In the genomic region with DNA sequence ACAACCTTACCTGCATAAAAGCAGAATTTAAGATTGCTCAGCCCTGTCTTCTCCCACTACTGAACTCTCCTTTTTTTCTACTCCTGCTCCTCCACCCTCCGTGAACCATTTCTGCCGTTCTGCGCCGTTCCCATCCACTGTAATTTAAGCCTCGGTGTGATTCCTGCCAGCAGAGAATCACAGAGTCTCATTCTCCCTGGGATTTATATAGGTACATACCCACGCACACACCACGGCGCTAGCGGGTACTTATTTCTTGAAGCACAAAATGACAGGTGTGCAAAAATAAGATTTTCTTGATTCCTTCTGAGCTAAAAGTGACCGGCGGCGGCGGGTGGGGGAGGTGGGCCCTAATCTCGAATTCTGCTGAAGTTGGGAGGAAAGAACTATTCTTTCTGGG, we compare ENCODE assay signal across 22 mouse cellular contexts.
DNase-seq lines count a peak whose midpoint lies in the region; TF ChIP-seq lines count a peak whose summit lies in the region.
"Had no signal": no experiment of that assay in that cellular context is flagged by ENCODE, and none has a peak within 500 bp of the region (broad histone marks: within the 10 kb centered on the region; RNA-seq: fewer than 3 reads in every experiment).

No protein-coding gene starts in this region.

- in situ Hi-C loops in ES-E14 (cut with MboI; ENCODE audit: low sequenced_read_pairs in 2 of 2, unreplicated experiment in 2 of 2) = no loop called here

- H3K36me3 ChIP-seq in ES-E14 (ENCODE audit: control insufficient read depth, insufficient read depth, low read length, poor library complexity, severe bottlenecking) = no peaks in the 10 kb centered on the region
- H3K36me3 ChIP-seq: forebrain, embryonic 15.5 days; heart, embryonic 10.5 days; hindbrain, embryonic 13.5 days; neural tube, embryonic 15.5 days had no signal

- intact Hi-C loops in left cerebral cortex, postnatal 10 days (cut with DNase I) = no loop called here
- intact Hi-C loops in left cerebral cortex, adult 2 months (cut with DNase I) = no loop called here

- H3K4me3 ChIP-seq in ES-E14 (ENCODE audit: insufficient read depth in 1 of 2, low read depth in 1 of 2, low read length in 2 of 2, poor library complexity in 1 of 2, severe bottlenecking in 1 of 2) = peak overlapping the region; percentile 48 to 60
- H3K4me3 ChIP-seq in left cerebral cortex, adult 2 months = peak overlapping the region; percentile 15; the same call in 1 of the 2 replicates
- H3K4me3 ChIP-seq: erythroblast, embryonic 14.5 days; forebrain, embryonic 15.5 days; heart, embryonic 10.5 days; hindbrain, embryonic 13.5 days; myocyte; neural tube, embryonic 15.5 days had no signal

- no peak overlapping the region for H3K27ac ChIP-seq in ES-E14 (ENCODE audit: insufficient read depth, low read depth, low read length, poor library complexity, severe bottlenecking)
- H3K27ac ChIP-seq in left cerebral cortex, adult 2 months = peak overlapping the region; percentile 36
- H3K27ac ChIP-seq: forebrain, embryonic 15.5 days; heart, embryonic 10.5 days; hindbrain, embryonic 13.5 days; neural tube, embryonic 15.5 days; stomach, postnatal 0 days had no signal

- no peak for TF ChIP-seq CTCF in left cerebral cortex, adult 2 months (IDR thresholded peaks at IDR 0.05)

- no peaks in the 10 kb centered on the region for H3K9me3 ChIP-seq in ES-E14 (ENCODE audit: control insufficient read depth, insufficient read depth, low read depth, low read length)
- H3K9me3 ChIP-seq: forebrain, embryonic 15.5 days; heart, embryonic 10.5 days; hindbrain, embryonic 13.5 days; neural tube, embryonic 15.5 days had no signal

- H3K4me1 ChIP-seq in ES-E14 (ENCODE audit: control insufficient read depth in 2 of 2, insufficient read depth in 2 of 2, low read length in 2 of 2, poor library complexity in 1 of 2) = no peaks in the 10 kb centered on the region
- H3K4me1 ChIP-seq: forebrain, embryonic 15.5 days; hindbrain, embryonic 13.5 days; neural tube, embryonic 15.5 days had no signal

- DNase-seq in left cerebral cortex, adult 18-20 months (ENCODE audit: low spot score in 2 of 2) = peak; percentile 23 to 45
- no peak for DNase-seq in left cerebral cortex, postnatal 10 days (ENCODE audit: extremely low spot score in 1 of 2, low spot score in 2 of 2)
- DNase-seq in ES-E14 (ENCODE audit: low read depth, low spot score) = peak; percentile 7
- DNase-seq in left cerebral cortex, adult 2 months (ENCODE audit: extremely low spot score in 1 of 2, low spot score in 2 of 2) = peak; percentile 51 to 56
- peak; percentile 26 to 65 for DNase-seq in right cerebral cortex, postnatal 36 days (ENCODE audit: low spot score in 2 of 2)
- DNase-seq in kidney, postnatal 10 days = no peak
- no peak for DNase-seq in thymus, postnatal 0 days (ENCODE audit: low spot score)
- DNase-seq: adrenal gland, adult 2 months; cerebellum, adult 11 months; cerebellum, postnatal 36 days; gastrocnemius, postnatal 25 days; heart, postnatal 10 days; lung, adult 2 months; lung, postnatal 36 days; thymus, postnatal 36 days had no signal

- no peak overlapping the region for H3K9ac ChIP-seq in ES-E14 (ENCODE audit: insufficient read depth, low read depth, low read length, poor library complexity, severe bottlenecking)
- H3K9ac ChIP-seq: forebrain, embryonic 15.5 days; hindbrain, embryonic 13.5 days; neural tube, embryonic 15.5 days had no signal

TF ChIP-seq in ES-E14, 5 proteins besides CTCF, POLR2A, EP300 and RAD21:
- TF ChIP-seq ZC3H11A (IDR thresholded peaks at IDR 0.05; ENCODE audit: borderline replicate concordance, low read depth, low read length) = no peak
- no peak for TF ChIP-seq MAFK (IDR thresholded peaks at IDR 0.05; ENCODE audit: insufficient read depth, low read depth, low read length)
- TF ChIP-seq ZNF384 (IDR thresholded peaks at IDR 0.05; ENCODE audit: low read depth, low read length) = no peak
- no peak for TF ChIP-seq CHD2 (IDR thresholded peaks at IDR 0.05; ENCODE audit: low read depth, low read length)
- TF ChIP-seq HCFC1 (IDR thresholded peaks at IDR 0.05; ENCODE audit: borderline replicate concordance, insufficient read depth, low read length) = no peak

Comparison
In these comparisons a context has a peak if more than half of its experiments do, and no peak if none do; other contexts are left out.
1. DNase-seq: peak in left cerebral cortex, adult 18-20 months (2 of 2), ES-E14 (single experiment), left cerebral cortex, adult 2 months (2 of 2) and right cerebral cortex, postnatal 36 days (2 of 2); none in left cerebral cortex, postnatal 10 days (0 of 2), kidney, postnatal 10 days (single experiment) and thymus, postnatal 0 days (single experiment).